Mouse (Mus musculus): ENCODE data around the gene Pex14.

DNA sequence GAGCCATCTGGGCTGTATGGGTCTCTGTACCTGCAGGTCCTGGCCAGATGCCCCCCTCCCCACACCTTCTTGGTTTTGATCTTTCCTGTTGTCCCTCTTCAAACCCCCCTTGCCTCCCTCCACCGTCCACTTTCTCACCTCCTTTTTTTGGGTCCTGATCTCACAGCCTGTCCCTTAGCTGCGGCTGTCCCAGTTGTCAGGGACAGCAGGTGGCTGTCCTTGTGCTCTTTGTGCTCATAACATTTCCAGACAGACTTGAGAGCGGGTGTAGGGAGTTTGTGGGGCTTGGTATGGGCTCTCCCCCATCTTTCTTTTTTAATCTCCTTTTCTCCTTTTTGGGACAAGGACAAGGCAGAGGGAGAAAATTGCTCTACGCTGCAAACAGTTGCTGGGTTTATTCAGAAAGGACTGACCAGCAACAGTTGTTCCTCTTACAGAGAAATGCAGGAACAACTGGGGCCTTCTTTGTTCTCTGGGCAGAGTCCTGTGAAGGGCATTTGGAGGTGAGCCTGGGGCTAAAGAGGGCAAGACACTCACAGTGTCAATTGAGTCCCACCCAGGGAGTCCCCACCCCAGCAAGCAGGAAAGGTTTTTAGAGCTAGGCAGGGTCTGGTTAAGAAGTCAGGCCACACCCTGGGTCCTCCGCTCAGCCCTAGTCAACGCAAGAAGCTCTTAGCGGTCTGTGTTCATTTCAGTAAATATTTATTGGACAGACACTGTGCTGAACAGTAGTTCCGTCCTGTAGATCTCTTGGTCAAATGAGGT lies 186.7 kb downstream of the Pex14 start:
- no peak for TF ChIP-seq CTCF (IDR thresholded peaks at IDR 0.05; ENCODE audit: extremely low read depth, insufficient read length, insufficient replicate concordance, low read depth, low read length)
- no peak for TF ChIP-seq POLR2A (IDR thresholded peaks at IDR 0.05; ENCODE audit: low read depth, low read length)
